Mouse (Mus musculus) heart, adult 2 months (tissue): Measurements from ENCODE around the gene Lmntd1.

Source experiments
- CTCF ChIP-seq: fragments of 200-600 bp; IDR thresholded peaks from 2 replicates; pipeline ENCODE4 v1.8.1; 2022; ENCODE audit warnings: antibody characterized with exemption, mild to moderate bottlenecking, moderate library complexity
- EP300 ChIP-seq: fragments of 200-500 bp; IDR thresholded peaks from 2 replicates; pipeline ENCODE4 v1.6.1; 2011; ENCODE audit warnings: low read depth, low read length, control low read depth; ENCODE audit not compliant: insufficient read depth
- POLR2A ChIP-seq: fragments of 200-500 bp; IDR thresholded peaks from 2 replicates; pipeline ENCODE4 v1.6.1; 2011; ENCODE audit warnings: mild to moderate bottlenecking, low read depth, low read length, control low read depth; ENCODE audit not compliant: insufficient read depth

DNA sequence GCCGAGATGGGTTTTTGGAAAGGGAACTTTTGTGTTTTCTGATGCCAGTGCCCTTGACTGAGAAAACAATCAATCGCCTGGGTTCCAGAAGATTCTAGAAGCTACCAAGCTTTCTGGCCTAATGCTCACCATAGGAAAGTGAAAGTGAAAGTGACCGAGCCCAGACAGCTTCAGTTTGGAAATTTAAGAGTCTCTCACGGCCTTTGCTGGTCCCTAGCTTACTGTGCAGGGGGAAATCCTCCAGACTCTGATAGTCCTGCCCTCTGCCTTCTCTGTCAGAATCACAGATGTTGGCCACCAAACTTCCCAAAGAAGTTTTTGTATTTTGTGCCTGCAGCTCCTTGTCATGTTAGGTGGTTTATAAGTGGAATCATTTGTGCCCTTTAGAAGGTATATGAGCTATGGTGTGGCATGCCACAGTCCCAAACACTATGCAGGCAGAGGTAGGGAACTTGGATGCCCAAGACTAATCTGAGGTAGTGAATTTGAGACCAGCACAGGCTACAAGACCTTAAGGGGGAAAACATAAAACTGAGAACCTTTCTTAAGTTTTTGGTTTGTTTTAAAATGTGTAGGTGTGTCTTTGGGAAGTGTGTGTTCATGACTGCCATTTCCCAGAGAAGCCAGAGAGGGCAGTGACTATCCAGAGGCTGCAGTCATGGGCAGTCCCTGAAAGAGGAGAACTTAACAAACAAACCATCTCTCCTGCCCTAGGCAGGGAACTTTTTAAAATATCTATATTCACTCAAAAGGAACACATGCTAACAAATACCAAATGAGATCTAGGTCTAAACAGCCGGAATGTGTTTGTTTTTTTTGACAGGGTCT lies 2.5 kb upstream of the Lmntd1 start:
- TF ChIP-seq CTCF (0 out of 2 replicates have a peak, but pooled peaks have one; percentile 13), POLR2A (no peak), EP300 (no peak)
